Mouse (Mus musculus) cortical plate, adult 2 months (tissue): ENCODE measurements around the gene Zfp383.

Experiments
- CTCF ChIP-seq: fragments of 200-500 bp; IDR thresholded peaks from 2 replicates; pipeline ENCODE4 v1.5.1; 2011; ENCODE audit warnings: mild to moderate bottlenecking, control low read depth, low read length; ENCODE audit not compliant: insufficient read depth; ENCODE audit errors: extremely low read depth
- POLR2A ChIP-seq: fragments of 200-500 bp; IDR thresholded peaks from 2 replicates; pipeline ENCODE4 v1.6.1; 2011; ENCODE audit warnings: mild to moderate bottlenecking, low read length, control low read depth; ENCODE audit not compliant: insufficient read depth; ENCODE audit errors: extremely low read depth

DNA sequence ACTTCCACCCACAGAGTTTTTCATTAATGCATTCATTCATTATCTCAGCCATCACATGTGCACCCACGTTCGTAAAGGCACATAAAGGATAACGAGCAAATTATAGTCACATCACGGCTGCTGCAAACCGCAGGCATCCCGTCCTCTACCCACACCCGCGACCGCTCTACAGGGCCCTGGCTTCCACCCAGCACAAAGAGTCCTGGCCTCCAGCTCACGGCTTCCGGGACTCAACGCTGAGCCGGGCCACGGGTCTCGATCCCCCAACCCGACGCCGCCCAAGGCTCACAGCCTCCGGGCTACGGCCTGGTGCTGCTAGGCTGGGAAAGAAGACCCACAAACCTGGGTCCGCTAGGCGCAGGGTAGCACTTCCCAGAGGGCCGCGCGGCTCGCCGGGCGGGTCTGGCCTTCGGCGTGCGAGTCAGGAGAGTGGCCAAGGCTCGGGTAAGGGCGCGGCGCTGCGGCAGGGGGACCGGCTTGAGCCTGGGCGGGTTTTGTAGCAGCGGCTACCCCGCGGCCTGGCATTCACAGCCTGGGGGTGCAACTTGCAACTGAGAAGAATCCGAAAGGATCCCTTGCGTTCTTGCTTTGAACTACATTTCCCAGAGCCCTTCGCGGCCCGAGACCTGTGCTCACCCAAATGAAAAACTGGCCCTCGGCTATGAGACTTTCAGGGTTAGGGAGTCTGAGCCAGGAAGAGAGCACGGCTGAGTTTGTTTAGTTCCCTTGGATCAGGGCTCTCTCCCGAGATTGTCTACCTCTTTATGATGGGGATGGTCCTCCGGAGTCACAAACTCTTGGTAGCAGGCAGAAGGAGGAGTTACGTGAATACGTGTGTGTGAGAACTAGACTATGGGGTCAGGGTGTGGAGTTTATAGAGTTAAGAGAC lies 45.7 kb downstream of the Zfp383 start, which contains the start of gene Zfp74:
- TF ChIP-seq POLR2A (peak; percentile 62; the same call in 1 of the 2 replicates), CTCF (no peak)
